Mouse (Mus musculus): ENCODE measurements at regions not wholly inside any gene's neighbourhood (a gene's known extent, or its start where the extent isn't known, plus 50 kb on each side); places are given as distances from the start of the nearest gene placed in this dataset.

GRCm38 (mm10) chr3:143909341-143909740, 295.7 kb downstream of the Lmo4 start:
- no peaks in the 10 kb centered on the region for H3K36me3 ChIP-seq (replicated peaks; ENCODE audit: control insufficient read depth, insufficient read depth, low read length)
- no peaks in the 10 kb centered on the region for H3K27me3 ChIP-seq (ENCODE audit: control insufficient read depth, insufficient read depth, low read length)
- peaks cover 9% of the 10 kb centered on the region; the same call in 1 of the 2 replicates for H3K4me1 ChIP-seq (ENCODE audit: control insufficient read depth, insufficient read depth)
- H3K9me3 ChIP-seq (replicated peaks; ENCODE audit: control insufficient read depth, low read length) = no peaks in the 10 kb centered on the region
- H3K4me2 ChIP-seq (ENCODE audit: low read depth, low read length) = no peak overlapping the region
- TF ChIP-seq EP300 (IDR thresholded peaks at IDR 0.05; ENCODE audit: low read depth) (no peak), CTCF (IDR thresholded peaks at IDR 0.05; ENCODE audit: low read depth) (no peak)
- no peak for ATAC-seq (ENCODE audit: insufficient read depth, low read depth)
- no peak overlapping the region for H3K9ac ChIP-seq (replicated peaks; ENCODE audit: low read depth, low read length)
- no peak for DNase-seq (ENCODE audit: low spot score)
- H3K27ac ChIP-seq (ENCODE audit: low read depth) = no peak overlapping the region
- 63% methylated on average over 6 of the region's 6 CpGs for WGBS
- H3K4me3 ChIP-seq (ENCODE audit: low read depth, low read length) = no peak overlapping the region

GRCm38 (mm10) chr3:143903421-143903820, 301.6 kb downstream of the Lmo4 start:
- H3K27ac ChIP-seq (ENCODE audit: low read depth) = no peak overlapping the region
- H3K4me3 ChIP-seq (ENCODE audit: low read depth, low read length) = no peak overlapping the region
- 77% methylated on average over 2 of the region's 2 CpGs for WGBS
- no peak overlapping the region for H3K4me2 ChIP-seq (ENCODE audit: low read depth, low read length)
- no peaks in the 10 kb centered on the region for H3K36me3 ChIP-seq (replicated peaks; ENCODE audit: control insufficient read depth, insufficient read depth, low read length)
- H3K9me3 ChIP-seq (replicated peaks; ENCODE audit: control insufficient read depth, low read length) = no peaks in the 10 kb centered on the region
- DNase-seq (ENCODE audit: low spot score) (no peak), ATAC-seq (ENCODE audit: insufficient read depth, low read depth) (no peak)
- TF ChIP-seq CTCF (IDR thresholded peaks at IDR 0.05; ENCODE audit: low read depth) (no peak), EP300 (IDR thresholded peaks at IDR 0.05; ENCODE audit: low read depth) (no peak)
- no peak overlapping the region for H3K9ac ChIP-seq (replicated peaks; ENCODE audit: low read depth, low read length)
- no peaks in the 10 kb centered on the region for H3K27me3 ChIP-seq (ENCODE audit: control insufficient read depth, insufficient read depth, low read length)
- no peaks in the 10 kb centered on the region for H3K4me1 ChIP-seq (ENCODE audit: control insufficient read depth, insufficient read depth)

DNA sequence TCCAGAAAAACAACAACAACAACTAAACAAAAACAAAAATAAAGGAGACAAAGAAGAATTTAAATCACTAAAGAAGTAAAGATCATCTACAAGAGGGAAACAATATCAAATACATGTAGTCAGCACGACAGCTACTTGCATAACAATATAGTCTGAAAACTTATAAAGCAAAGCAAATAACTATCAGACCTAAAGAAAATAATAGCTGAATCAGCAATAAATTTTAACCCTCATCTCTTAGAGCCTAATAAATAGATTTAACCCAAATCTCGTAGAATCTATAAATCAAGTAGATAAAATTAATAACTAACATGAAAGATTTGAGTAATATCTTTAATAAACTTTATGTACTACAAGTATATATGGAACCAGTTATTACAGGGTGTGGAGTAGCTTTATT, 324.2 kb downstream of the Lmo4 start:
- Histone ChIP-seq H3K4me3 (ENCODE audit: low read depth, low read length) (no peak overlapping the region), H3K36me3 (replicated peaks; ENCODE audit: control insufficient read depth, insufficient read depth, low read length) (no peaks in the 10 kb centered on the region), H3K4me2 (ENCODE audit: low read depth, low read length) (no peak overlapping the region), H3K27me3 (ENCODE audit: control insufficient read depth, insufficient read depth, low read length) (no peaks in the 10 kb centered on the region), H3K4me1 (ENCODE audit: control insufficient read depth, insufficient read depth) (no peaks in the 10 kb centered on the region), H3K27ac (ENCODE audit: low read depth) (no peak overlapping the region), H3K9me3 (replicated peaks; ENCODE audit: control insufficient read depth, low read length) (no peaks in the 10 kb centered on the region), H3K9ac (replicated peaks; ENCODE audit: low read depth, low read length) (no peak overlapping the region)
- WGBS = 76% methylated on average over 2 of the region's 2 CpGs
- DNase-seq (ENCODE audit: low spot score) (no peak), ATAC-seq (ENCODE audit: insufficient read depth, low read depth) (no peak)
- TF ChIP-seq EP300 (IDR thresholded peaks at IDR 0.05; ENCODE audit: low read depth) (no peak), CTCF (IDR thresholded peaks at IDR 0.05; ENCODE audit: low read depth) (no peak)

- no peak overlapping the region for H3K27ac ChIP-seq (ENCODE audit: low read depth)
- H3K36me3 ChIP-seq (replicated peaks; ENCODE audit: control insufficient read depth, insufficient read depth, low read length) = no peaks in the 10 kb centered on the region
- DNase-seq (ENCODE audit: low spot score) = no peak
- ATAC-seq (ENCODE audit: insufficient read depth, low read depth) = no peak
- H3K4me3 ChIP-seq (ENCODE audit: low read depth, low read length) = no peak overlapping the region
- H3K4me1 ChIP-seq (ENCODE audit: control insufficient read depth, insufficient read depth) = no peaks in the 10 kb centered on the region
- H3K9me3 ChIP-seq (replicated peaks; ENCODE audit: control insufficient read depth, low read length) = no peaks in the 10 kb centered on the region
- 76% methylated on average over 3 of the region's 3 CpGs for WGBS
- no peak overlapping the region for H3K9ac ChIP-seq (replicated peaks; ENCODE audit: low read depth, low read length)
- no peak overlapping the region for H3K4me2 ChIP-seq (ENCODE audit: low read depth, low read length)
- TF ChIP-seq CTCF (IDR thresholded peaks at IDR 0.05; ENCODE audit: low read depth) (no peak), EP300 (IDR thresholded peaks at IDR 0.05; ENCODE audit: low read depth) (no peak)
- no peaks in the 10 kb centered on the region for H3K27me3 ChIP-seq (ENCODE audit: control insufficient read depth, insufficient read depth, low read length)
Observed at GRCm38 (mm10) chr3:143873876-143874275, 331.1 kb downstream of the Lmo4 start.

DNA sequence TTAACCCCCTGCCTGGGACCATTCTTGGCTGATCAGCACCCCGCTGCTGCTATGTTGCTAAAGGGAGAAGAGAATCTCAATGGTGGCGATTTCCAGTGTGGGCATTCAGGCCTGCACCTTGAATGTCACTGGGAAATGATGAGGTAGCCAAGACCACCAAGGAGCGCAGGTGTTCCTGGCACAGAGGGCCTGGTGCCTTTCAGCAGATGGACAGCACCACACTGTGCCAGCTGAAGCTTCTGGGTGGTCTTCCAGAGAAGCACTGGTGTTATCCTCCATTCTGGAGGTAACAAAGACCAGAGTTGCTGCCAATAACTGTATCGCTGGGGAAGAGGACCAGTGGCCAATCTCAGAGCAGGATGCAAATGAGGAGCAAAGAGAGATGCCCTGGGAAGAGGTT, 338.5 kb downstream of the Lmo4 start:
- Histone ChIP-seq H3K9ac (replicated peaks; ENCODE audit: low read depth, low read length) (no peak overlapping the region), H3K4me1 (ENCODE audit: control insufficient read depth, insufficient read depth) (no peaks in the 10 kb centered on the region), H3K9me3 (replicated peaks; ENCODE audit: control insufficient read depth, low read length) (no peaks in the 10 kb centered on the region), H3K36me3 (replicated peaks; ENCODE audit: control insufficient read depth, insufficient read depth, low read length) (no peaks in the 10 kb centered on the region), H3K27me3 (ENCODE audit: control insufficient read depth, insufficient read depth, low read length) (no peaks in the 10 kb centered on the region), H3K4me3 (ENCODE audit: low read depth, low read length) (no peak overlapping the region), H3K27ac (ENCODE audit: low read depth) (no peak overlapping the region), H3K4me2 (ENCODE audit: low read depth, low read length) (no peak overlapping the region)
- ATAC-seq (ENCODE audit: insufficient read depth, low read depth) (no peak), DNase-seq (ENCODE audit: low spot score) (no peak)
- WGBS = 65% methylated on average over 4 of the region's 4 CpGs
- no peak for TF ChIP-seq CTCF (IDR thresholded peaks at IDR 0.05; ENCODE audit: low read depth)
- no peak for TF ChIP-seq EP300 (IDR thresholded peaks at IDR 0.05; ENCODE audit: low read depth)

DNA sequence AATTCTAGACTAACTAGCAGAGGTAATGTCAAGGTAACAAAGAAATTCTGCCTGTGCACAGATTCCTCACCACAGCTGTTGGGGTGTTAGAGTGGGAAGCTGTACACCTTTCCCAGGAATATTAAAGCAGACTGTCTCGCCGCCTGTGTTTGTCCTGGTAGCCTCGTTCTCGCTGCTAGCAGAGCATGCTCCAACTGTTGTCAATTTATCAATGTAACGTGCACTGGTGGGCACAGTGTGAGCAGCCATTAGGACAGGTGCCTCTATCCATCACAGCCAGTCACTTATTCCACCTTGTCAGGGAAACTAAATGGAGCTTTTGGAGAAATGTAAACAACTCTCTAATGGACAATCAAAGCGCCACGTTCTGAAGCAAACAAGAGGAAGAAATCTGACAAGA, 339.4 kb downstream of the Lmo4 start:
- Histone ChIP-seq H3K27ac (ENCODE audit: low read depth) (no peak overlapping the region), H3K4me3 (ENCODE audit: low read depth, low read length) (no peak overlapping the region), H3K4me1 (ENCODE audit: control insufficient read depth, insufficient read depth) (no peaks in the 10 kb centered on the region), H3K9ac (replicated peaks; ENCODE audit: low read depth, low read length) (no peak overlapping the region), H3K36me3 (replicated peaks; ENCODE audit: control insufficient read depth, insufficient read depth, low read length) (no peaks in the 10 kb centered on the region), H3K9me3 (replicated peaks; ENCODE audit: control insufficient read depth, low read length) (no peaks in the 10 kb centered on the region), H3K4me2 (ENCODE audit: low read depth, low read length) (no peak overlapping the region), H3K27me3 (ENCODE audit: control insufficient read depth, insufficient read depth, low read length) (no peaks in the 10 kb centered on the region)
- ATAC-seq (ENCODE audit: insufficient read depth, low read depth) = no peak
- no peak for DNase-seq (ENCODE audit: low spot score)
- 82% methylated on average over 7 of the region's 7 CpGs for WGBS
- TF ChIP-seq CTCF (IDR thresholded peaks at IDR 0.05; ENCODE audit: low read depth) = no peak
- no peak for TF ChIP-seq EP300 (IDR thresholded peaks at IDR 0.05; ENCODE audit: low read depth)

Data from heart, postnatal 0 days (tissue).